Mouse (Mus musculus) left cerebral cortex, postnatal 4 days (tissue): ENCODE measurements at regions not wholly inside any gene's neighbourhood (a gene's known extent, or its start where the extent isn't known, plus 50 kb on each side); places are given as distances from the start of the nearest gene placed in this dataset.

Experiments
- DNase-seq: peaks from one replicate; pipeline ENCODE4 v3.0.0-alpha.2; 2022
- intact Hi-C: fragments of 180-260 bp; cut with DNase I; formaldehyde crosslinking; loops from one replicate; pipeline ENCODE4 v1.15.1; 2025

GRCm38 (mm10) chr1:12291787-12292186 lies 877.9 kb downstream of the A830018L16Rik start:
- intact Hi-C loops, result no loop called here
- DNase-seq, result no peak

- intact Hi-C loops, result no loop called here
- DNase-seq, result no peak
Observed at GRCm38 (mm10) chr1:12318029-12318428, 904.1 kb downstream of the A830018L16Rik start.

- intact Hi-C loops, result no loop called here
- no peak for DNase-seq
Observed at GRCm38 (mm10) chr1:12334186-12334585, 920.3 kb downstream of the A830018L16Rik start.

- intact Hi-C loops, result no loop called here
Observed at GRCm38 (mm10) chr1:12344726-12345438, 931.0 kb downstream of the A830018L16Rik start.

GRCm38 (mm10) chr1:12345439-12345819 lies 931.5 kb downstream of the A830018L16Rik start:
- DNase-seq, result no peak
- intact Hi-C loops, result no loop called here

More at GRCm38 (mm10) chr1:12344726-12345438, 931.0 kb downstream of the A830018L16Rik start:
- DNase-seq, result no peak

DNA sequence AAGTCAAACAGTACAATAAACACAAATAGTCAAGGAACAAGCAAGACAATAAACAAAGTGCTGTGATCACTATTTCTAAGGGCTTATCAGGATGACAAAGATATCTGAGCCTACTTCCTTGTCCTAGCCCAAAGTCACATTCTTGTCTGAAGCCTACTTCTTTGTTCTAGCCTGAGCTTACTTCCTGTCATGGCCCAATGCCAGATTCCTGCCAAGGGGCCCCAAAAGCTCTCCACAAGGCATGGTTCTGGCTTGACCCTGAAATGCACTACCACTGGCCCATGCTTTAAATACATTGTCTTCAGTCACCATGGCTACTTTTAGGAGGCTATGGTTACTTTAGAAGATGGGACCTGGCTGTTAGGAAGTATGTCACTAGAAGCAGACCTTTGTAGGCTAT lies 940.6 kb downstream of the A830018L16Rik start:
- DNase-seq, result no peak
- intact Hi-C loops, result no loop called here

- DNase-seq, result no peak
- intact Hi-C loops, result no loop called here
Observed at GRCm38 (mm10) chr1:12367872-12368271, 954.0 kb downstream of the A830018L16Rik start.

DNA sequence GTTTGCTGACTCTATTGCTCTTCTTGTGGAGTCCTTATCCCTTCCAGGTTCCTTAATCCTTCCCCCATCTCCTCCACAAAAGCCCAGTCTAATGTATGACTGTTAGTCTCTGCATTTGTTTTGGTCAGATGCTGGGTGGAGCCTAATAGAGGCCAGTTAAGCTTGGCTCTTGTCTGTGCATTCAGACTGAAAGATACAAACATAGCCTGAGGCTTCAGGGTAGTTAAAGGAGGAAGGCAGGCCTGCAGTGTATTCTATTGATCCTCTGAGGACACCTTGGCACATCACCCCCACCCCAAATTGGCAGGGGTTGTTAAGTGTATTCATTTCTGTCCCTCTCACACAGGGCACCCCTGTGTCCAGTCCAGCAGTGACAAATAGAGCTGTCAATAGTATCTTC lies 959.1 kb downstream of the A830018L16Rik start:
- no peak for DNase-seq
- intact Hi-C loops, result no loop called here

- peak; percentile 10 for DNase-seq
- intact Hi-C loops, result no loop called here
Observed at GRCm38 (mm10) chr1:12398146-12398884, 984.4 kb downstream of the A830018L16Rik start.

DNA sequence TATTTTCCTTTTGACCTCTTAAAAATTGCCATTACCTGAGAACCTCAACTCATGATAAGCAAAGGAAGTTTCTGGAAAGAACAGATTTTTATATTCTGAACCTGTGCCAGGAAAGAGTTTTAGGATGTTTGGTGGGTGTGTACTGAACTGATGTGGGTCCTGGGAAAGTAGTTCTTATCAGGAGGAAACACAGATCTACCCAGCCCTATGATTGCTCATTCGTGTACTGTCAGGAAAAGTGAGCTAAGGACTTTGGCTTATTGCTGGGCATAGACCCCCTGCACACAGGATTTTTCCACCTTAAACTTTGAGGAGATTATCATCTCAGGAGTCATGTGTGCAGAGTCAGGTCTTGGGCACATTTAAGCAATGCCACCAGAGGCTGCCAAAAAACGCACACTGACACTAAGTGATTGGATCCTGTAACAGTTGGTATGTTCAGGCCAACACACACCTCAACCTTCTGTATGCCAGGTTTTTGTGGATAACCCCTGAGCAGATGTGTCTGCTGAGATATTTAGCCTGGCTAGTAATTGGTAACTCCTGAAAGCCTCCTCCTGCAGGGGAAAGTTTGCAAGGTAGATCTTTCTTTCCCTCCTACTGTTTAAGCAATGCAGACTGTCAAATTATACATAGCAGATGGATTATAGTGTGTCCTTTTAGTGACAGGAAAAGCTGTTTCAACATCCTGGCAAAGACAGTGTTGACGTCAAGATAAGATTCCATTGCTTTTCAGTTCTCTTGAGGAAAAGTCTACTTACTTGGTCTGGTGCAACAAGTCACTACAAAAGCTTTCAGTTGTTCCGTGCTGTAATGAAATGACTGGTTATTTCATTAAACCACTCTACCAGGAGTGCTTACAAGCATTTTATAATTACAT lies 991.7 kb downstream of the A830018L16Rik start:
- intact Hi-C loops, result no loop called here
- no peak for DNase-seq

- DNase-seq, result peak; percentile 42
- intact Hi-C loops, result no loop called here
Observed at GRCm38 (mm10) chr1:12409738-12410523, 996.0 kb downstream of the A830018L16Rik start.

GRCm38 (mm10) chr1:12410524-12410886 lies 996.6 kb downstream of the A830018L16Rik start:
- DNase-seq, result peak; percentile 13
- intact Hi-C loops, result no loop called here

DNA sequence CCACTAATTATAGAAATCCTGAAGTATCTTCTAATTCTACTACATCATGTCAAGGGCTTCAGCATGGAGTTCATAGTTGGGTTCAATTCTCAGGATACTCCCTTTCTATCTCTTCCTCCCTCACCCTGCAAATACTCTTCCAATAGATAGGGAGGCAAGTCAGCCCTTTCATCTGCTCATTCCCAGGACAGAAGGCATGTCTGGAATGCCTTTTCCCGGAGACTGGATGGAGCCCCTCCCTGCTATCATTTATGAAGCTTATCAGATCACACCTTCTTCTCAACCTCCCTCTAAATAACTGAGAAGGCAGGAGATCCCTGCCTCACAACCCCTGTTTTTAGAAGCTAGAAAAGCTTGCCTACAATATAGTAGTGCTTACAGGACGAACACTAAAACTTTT lies 1010.6 kb downstream of the A830018L16Rik start:
- DNase-seq, result no peak
- intact Hi-C loops, result no loop called here

- intact Hi-C loops, result no loop called here
- no peak for DNase-seq
Observed at GRCm38 (mm10) chr1:12437894-12438293, 1024.0 kb downstream of the A830018L16Rik start.

GRCm38 (mm10) chr1:12466255-12466654 lies 1052.3 kb downstream of the A830018L16Rik start:
- intact Hi-C loops, result no loop called here
- DNase-seq, result no peak

DNA sequence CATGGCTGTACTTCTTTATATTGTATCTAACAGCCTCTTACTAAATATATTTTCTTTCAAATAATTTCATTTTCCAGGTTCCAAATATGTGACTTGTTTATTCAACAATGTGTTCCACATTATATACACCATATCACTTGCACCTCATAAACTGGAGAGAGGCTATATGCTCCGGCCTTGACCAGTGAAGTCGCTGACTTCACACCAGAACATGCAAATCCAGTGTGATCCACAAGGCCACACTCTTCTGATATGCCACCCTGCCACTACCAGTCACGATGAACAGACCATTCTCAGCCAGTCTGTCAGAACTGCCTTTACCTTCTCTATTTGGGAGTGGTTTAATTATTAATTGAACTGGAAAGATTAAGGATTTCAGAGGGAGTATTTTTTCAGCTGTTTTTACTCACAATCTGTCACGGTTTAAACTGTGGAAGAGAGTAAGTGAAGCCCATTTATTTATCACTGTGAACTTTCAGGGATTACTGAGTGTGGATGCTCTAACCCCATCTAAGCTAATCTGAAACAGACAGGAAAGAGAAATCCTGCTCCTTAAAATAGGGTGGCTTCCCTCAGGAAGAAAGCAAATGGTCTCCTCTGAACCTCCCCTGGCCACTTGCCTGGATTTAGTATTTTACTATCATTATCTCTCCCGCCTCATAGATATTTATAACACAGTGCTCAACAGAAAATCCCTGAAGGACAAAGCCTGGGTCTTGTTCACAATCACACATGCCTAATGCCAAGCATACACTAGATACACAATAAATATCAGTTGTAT lies 1065.3 kb downstream of the A830018L16Rik start:
- intact Hi-C loops, result no loop called here
- DNase-seq, result no peak

GRCm38 (mm10) chr1:12500442-12500841 lies 1086.5 kb downstream of the A830018L16Rik start:
- intact Hi-C loops, result no loop called here
- DNase-seq, result no peak

DNA sequence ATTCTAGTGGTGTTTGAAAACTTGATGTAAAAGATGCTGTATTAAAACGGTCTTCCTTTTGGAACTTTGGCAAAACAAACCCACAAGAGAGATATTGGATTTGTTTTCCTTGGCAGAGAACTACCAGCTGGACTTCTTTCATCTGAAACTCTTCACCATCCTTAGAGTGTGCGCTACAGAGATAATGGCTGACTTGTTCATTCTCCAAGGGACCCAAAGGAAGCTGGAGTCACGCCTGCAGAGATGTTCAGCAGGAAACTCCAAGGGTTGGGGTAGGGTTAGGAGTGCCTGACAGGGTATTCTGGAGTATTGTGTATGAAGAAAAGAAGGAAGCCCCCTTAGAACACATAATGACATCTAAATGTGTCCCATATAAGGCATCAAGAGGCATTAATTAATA lies 1094.1 kb downstream of the A830018L16Rik start:
- no peak for DNase-seq
- intact Hi-C loops, result no loop called here

DNA sequence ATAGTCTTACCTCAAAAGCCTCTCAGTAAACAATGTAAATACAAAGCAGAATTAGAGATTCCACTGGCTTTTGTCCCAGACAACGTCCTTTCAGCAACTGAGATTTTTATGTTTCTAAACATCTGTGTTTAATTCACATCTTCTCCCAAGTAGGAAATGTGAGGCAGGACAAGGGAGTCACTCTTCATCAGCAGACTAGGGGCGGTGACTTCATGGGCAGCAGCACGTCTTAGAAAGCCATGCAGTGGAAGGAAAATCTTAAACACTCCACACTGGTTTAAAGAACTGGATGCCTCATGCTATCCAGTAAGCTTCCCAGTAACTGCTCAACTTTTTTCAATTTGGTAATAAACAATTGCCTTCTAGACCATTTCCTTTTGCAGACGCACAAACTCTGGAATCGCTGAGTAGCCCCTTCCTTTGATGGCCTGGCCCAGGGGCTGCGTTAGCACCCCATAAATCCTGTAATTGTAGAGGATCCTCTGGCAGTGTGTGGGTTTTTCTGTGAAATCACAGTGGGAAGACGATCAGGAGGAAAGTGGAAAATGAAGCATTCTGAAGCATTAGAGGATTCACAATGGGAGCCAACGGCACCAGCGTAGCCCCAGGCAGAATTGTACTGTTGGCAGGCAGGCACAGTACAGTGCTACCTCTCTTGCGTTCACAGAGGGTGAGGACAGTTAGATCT lies 1096.4 kb downstream of the A830018L16Rik start:
- no peak for DNase-seq
- intact Hi-C loops, result no loop called here
